Mouse (Mus musculus) E14TG2a.4 (cell line): ENCODE measurements around the gene Krt28.

Experiments used
- CTCF ChIP-seq: conservative IDR thresholded peaks from 2 replicates; pipeline ENCODE4 v1.5.1; 2014; ENCODE audit warnings: low read length
- NANOG ChIP-seq: IDR thresholded peaks from 2 replicates; pipeline ENCODE4 v1.6.1; 2014; ENCODE audit warnings: borderline replicate concordance, low read length, mixed read lengths
- POU5F1 ChIP-seq: IDR thresholded peaks from 2 replicates; pipeline ENCODE4 v1.6.1; 2014; ENCODE audit warnings: low read length, borderline replicate concordance

- TF ChIP-seq CTCF, result no peak
- no peak for TF ChIP-seq NANOG
- TF ChIP-seq POU5F1, result no peak
These were observed 16.2 kb upstream of the Krt28 start for GRCm38 (mm10) chr11:99390866-99391265.
